8 mouse cellular contexts compared by ENCODE assay signal in the genomic region with DNA sequence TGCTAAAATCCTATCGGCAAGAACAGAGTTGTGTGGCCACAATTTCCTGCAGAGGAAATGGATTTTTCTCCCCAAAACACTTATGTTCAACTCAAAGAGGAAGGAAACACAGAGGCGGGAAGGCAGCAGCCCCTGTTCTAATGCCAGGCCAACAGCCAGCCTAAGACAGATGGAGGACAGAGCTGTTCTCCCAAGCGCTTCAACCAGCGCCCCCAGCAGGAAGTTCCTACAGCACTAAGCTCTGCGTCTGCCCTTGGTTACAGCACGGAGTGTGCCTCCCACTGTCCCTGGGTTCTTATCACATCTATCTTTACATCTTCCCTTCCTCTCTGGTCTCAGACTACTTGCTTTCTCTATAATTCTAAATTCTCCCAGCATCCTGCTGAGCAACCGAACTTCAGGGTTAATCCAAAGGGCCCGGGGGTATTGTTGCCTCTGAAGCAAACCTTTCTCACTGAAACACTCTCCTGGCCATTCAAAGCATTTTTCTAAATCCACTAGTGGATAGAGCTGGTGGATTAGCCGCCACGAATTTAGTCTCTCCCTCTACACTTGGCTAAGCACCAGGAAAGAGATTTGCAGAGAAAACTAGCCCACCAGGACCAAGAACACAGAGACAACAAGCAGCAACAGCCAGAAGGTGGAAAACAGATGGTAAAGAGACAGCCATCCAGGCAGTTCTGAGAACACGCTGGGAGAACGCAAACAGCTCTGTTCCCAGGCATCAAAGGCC. TPM values are rescaled to one million over a fixed set of nuclear protein-coding genes. Genes with fewer than 3 reads are reported as not detected.
DNase-seq lines count a peak whose midpoint lies in the region; ATAC-seq and TF ChIP-seq lines count a peak whose summit lies in the region.

No protein-coding gene starts in this region.

- peaks cover 11% of the 10 kb centered on the region; the same call in 1 of the 2 replicates for H3K27me3 ChIP-seq in lung, embryonic 14.5 days (ENCODE audit: insufficient read depth, low read length)
- peaks cover 10% of the 10 kb centered on the region; the same call in 1 of the 2 replicates for H3K27me3 ChIP-seq in forebrain, embryonic 15.5 days
- H3K27me3 ChIP-seq in kidney, embryonic 15.5 days: peaks cover 35% of the 10 kb centered on the region

- WGBS in lung, embryonic 14.5 days: 37% methylated on average over 12 of the region's 12 CpGs
- 15% methylated on average over 12 of the region's 12 CpGs for WGBS in forebrain, embryonic 15.5 days
- WGBS in kidney, embryonic 15.5 days: 47% methylated on average over 12 of the region's 12 CpGs

- H3K4me1 ChIP-seq in lung, embryonic 14.5 days (ENCODE audit: insufficient read depth): no peaks in the 10 kb centered on the region
- peaks cover 34% of the 10 kb centered on the region for H3K4me1 ChIP-seq in forebrain, embryonic 15.5 days
- peaks cover 19% of the 10 kb centered on the region for H3K4me1 ChIP-seq in kidney, embryonic 15.5 days

- peak; percentile 15; the same call in 1 of the 2 replicates for TF ChIP-seq CTCF in lung, embryonic 14.5 days (IDR thresholded peaks at IDR 0.05; ENCODE audit: low read depth)

- no peaks in the 10 kb centered on the region for H3K9me3 ChIP-seq in lung, embryonic 14.5 days (ENCODE audit: low read depth, low read length)
- no peaks in the 10 kb centered on the region for H3K9me3 ChIP-seq in forebrain, embryonic 15.5 days
- no peaks in the 10 kb centered on the region for H3K9me3 ChIP-seq in kidney, embryonic 15.5 days (replicated peaks)

- H3K4me2 ChIP-seq in lung, embryonic 14.5 days: no peak overlapping the region
- no peak overlapping the region for H3K4me2 ChIP-seq in forebrain, embryonic 15.5 days (replicated peaks)
- H3K4me2 ChIP-seq in kidney, embryonic 15.5 days: no peak overlapping the region

- ATAC-seq in lung, embryonic 14.5 days (ENCODE audit: insufficient read depth): no peak
- peak; percentile 51; the same call in 1 of the 2 replicates for ATAC-seq in forebrain, embryonic 15.5 days (replicated peaks)
- ATAC-seq in megakaryocyte-erythroid progenitor cell, adult 5-6 weeks (replicated peaks; ENCODE audit: low FRiP score, low TSS enrichment, poor library complexity, severe bottlenecking): peak; percentile 69
- no peak for ATAC-seq in kidney, embryonic 15.5 days (replicated peaks; ENCODE audit: low FRiP score)

- peak; percentile 43 to 45 for DNase-seq in adrenal gland, adult (ENCODE audit: inconsistent age in 2 of 2, low spot score in 1 of 2)
- no peak for DNase-seq in adrenal gland, adult 8-10 months
- peak; percentile 44 for DNase-seq in lung, embryonic 14.5 days
- no peak for DNase-seq in lung, postnatal 25 days (ENCODE audit: low spot score)
- DNase-seq in thymus, postnatal 25 days: peak; percentile 66

- H3K36me3 ChIP-seq in lung, embryonic 14.5 days (ENCODE audit: insufficient read depth): no peaks in the 10 kb centered on the region
- H3K36me3 ChIP-seq in forebrain, embryonic 15.5 days: no peaks in the 10 kb centered on the region
- H3K36me3 ChIP-seq in kidney, embryonic 15.5 days: no peaks in the 10 kb centered on the region

- H3K27ac ChIP-seq in lung, embryonic 14.5 days (ENCODE audit: low read depth): no peak overlapping the region
- peak overlapping the region; percentile 49 for H3K27ac ChIP-seq in forebrain, embryonic 15.5 days (replicated peaks)
- H3K27ac ChIP-seq in kidney, embryonic 15.5 days: no peak overlapping the region

- no peak overlapping the region for H3K4me3 ChIP-seq in lung, embryonic 14.5 days (ENCODE audit: low read depth, low read length)
- H3K4me3 ChIP-seq in forebrain, embryonic 15.5 days: no peak overlapping the region
- H3K4me3 ChIP-seq in kidney, embryonic 15.5 days (replicated peaks): no peak overlapping the region

- no peak overlapping the region for H3K9ac ChIP-seq in lung, embryonic 14.5 days
- H3K9ac ChIP-seq in forebrain, embryonic 15.5 days (replicated peaks): no peak overlapping the region
- H3K9ac ChIP-seq in kidney, embryonic 15.5 days: no peak overlapping the region

RNA-seq across cellular contexts. Expression of a gene that starts 31.5 kb away (rescaled TPM):
- 100 to 1,000 TPM; 167 to 202 (median 190) TPM for total RNA-seq in adrenal gland, adult 8-10 months (2022)
- 175 TPM in 2 replicates for polyA plus RNA-seq in lung, embryonic 14.5 days (2014; fragmentation: Nextera tagmentation; extraction: Ambion mirVana)
- polyA plus RNA-seq in forebrain, embryonic 15.5 days (2015; fragmentation: Nextera tagmentation; extraction: Ambion mirVana): 180 TPM in 2 replicates
- total RNA-seq in megakaryocyte-erythroid progenitor cell, adult 5-6 weeks (2014; fragmentation: Nextera tagmentation): 214 and 239 TPM in 2 replicates
- 161 and 186 TPM in 2 replicates for total RNA-seq in megakaryocyte-erythroid progenitor cell, adult 5-6 weeks (2017)
- polyA plus RNA-seq in kidney, embryonic 15.5 days (2015; fragmentation: Nextera tagmentation; extraction: Ambion mirVana): 189 and 196 TPM in 2 replicates

Comparison
In these comparisons a context has a peak if more than half of its experiments do, and no peak if none do; other contexts are left out.
1. DNase-seq: peak in adrenal gland, adult (2 of 2), lung, embryonic 14.5 days (single experiment) and thymus, postnatal 25 days (single experiment); none in adrenal gland, adult 8-10 months (single experiment) and lung, postnatal 25 days (single experiment).
2. ATAC-seq: peak in forebrain, embryonic 15.5 days (single experiment) and megakaryocyte-erythroid progenitor cell, adult 5-6 weeks (single experiment); none in lung, embryonic 14.5 days (single experiment) and kidney, embryonic 15.5 days (single experiment).